Mouse (Mus musculus): ENCODE measurements at regions not wholly inside any gene's neighbourhood (a gene's known extent, or its start where the extent isn't known, plus 50 kb on each side); places are given as distances from the start of the nearest gene placed in this dataset.
"Not testable (repeated sequence)": the region's sequence is repeated elsewhere in the genome, so short reads cannot be mapped to it uniquely, and the experiment has no call there.

DNA sequence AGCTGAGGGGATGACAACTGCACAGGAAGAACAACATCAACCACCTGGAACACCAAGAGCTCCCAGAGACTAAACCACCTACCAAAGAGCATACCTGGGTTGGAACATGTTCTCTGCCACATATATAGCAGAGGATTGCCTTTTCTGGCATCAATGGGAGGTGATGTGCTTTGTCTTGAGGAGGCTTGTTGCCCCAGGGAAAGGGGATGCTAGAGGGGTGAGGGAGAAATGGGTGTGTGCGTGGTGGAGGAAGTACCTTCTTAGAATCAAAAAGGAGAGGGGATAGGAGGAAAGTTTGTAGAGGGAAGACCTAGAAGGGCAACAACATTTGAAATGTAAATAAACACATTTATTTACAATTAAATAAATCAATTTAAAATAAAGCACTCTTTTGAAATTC, 358.5 kb upstream of the Pfkp start:
- DNase-seq (ENCODE audit: low spot score in 2 of 2), result no peak

DNA sequence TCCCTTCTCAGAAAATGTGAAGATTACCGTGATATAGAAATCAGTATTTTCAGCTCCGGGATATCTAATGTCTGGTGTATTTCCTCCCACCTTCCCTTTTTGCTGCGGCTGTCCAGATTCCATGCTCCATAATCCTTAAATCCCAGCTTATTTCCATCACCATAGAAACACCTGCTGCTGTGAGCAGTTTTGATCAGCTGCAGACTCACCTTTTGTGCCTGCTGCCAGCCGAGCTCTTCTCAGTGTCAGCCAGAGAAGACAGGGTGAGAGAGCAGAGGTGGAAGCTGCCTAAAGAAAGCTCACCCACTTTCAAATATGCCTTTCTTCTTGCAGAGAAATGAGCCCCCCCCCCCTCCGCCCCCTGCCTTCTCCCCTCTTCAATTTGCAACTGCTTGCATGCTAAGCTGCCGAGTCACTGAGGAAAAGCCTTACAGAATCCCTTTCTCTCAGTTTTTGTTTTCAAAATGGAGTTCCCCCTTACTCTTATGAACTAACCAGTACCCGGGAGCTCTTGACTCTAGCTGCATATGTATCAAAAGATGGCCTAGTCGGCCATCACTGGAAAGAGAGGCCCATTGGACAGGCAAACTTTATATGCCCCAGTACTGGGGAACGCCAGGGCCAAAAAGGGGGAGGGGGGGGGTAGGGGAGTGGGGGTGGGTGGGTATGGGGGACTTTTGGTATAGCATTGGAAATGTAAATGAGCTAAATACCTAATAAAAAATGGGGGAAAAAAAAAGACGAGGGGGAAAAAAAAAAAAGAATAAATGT, 350.1 kb upstream of the Pfkp start:
- not testable (repeated sequence) for DNase-seq (ENCODE audit: low spot score in 2 of 2)

DNA sequence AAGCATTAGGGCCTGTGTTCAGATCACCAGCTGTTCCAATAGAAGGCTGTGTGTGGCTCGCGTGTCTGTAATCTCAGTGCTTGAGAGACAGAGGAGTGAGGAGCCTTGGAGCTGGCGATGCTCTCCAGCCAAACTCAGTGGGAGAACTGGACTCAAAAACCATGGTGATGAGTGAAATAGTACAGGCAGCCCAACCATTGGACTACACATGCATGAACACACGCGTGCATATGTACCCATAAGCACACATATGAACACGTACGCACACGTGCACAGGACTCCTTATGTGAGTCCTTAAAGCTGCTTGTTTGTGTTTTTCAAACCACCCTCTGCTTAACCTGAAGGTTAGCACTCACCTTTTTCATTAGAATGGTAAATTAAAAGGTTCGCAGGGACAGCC, 349.5 kb upstream of the Pfkp start:
- no peak for DNase-seq (ENCODE audit: low spot score in 2 of 2)

GRCm38 (mm10) chr13:6992323-6992994, 343.9 kb upstream of the Pfkp start:
- DNase-seq (ENCODE audit: low spot score in 2 of 2), result no peak

- no peak for DNase-seq (ENCODE audit: low spot score in 2 of 2)
Observed at GRCm38 (mm10) chr13:6991714-6992113, 343.1 kb upstream of the Pfkp start.

DNA sequence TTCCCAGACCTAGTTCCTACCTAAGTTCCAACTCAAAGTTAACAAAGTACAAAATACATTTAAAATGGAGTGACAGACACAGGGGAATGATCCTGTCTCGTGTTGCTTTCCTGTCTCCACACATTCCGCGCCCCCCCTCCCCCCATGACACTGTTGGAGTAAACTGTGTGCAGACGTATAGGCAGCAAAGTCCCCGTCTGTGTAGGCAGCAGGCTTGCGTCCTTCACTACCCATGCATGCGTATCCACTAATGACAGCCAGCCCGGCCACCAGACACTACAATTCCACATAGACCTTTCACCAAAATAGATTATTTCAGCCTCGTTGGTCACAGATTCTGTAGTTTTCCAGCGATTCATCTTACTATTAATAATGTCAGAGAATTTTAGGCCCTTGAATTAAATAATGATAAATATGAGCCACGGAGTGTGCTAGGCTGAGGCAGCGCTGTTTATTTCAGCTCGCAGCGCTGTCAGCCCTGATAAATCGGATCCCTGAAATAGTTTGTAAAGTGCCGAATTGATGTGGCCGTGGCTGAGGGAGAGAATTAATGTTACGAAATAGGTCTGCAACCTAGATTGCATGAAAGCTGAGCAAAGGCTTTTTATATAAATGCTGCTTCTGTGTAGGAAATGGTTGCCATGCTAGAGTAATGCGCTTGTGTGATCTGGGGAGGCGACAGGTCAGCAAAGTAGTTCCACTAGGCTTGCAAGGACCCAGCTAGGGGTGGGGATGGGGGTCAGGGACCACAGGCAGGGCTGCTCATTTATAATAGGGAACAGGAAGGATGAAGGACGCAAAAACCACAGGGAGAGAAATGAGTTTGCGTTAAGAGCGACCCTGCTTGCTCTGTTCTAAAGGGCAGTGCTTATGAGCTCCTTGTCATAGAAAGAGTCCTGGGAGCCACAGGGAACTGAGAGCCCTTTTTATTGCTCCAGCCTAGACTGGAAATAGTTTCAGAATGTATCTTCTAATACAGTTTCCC, 336.7 kb upstream of the Pfkp start:
- no peak for DNase-seq (ENCODE audit: low spot score in 2 of 2)

DNA sequence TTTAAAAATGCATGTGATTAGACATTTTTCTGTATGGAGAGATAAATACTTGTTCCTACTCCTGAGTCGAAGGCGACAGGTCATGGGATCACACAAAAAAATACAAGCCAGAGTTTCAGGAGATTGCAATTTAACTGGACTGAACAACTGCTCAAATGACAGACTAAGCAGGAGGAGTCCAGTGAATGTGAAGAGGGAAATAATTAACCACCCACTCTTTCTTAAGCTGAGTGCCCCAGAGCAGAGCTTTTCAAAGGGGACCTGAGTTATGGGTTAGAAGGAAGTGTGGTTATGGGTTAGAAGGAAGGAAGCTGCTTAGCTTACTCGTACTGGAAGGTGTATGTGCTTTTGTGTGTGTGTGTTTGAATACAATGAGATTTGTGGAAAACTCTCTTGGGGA, 307.1 kb upstream of the Pfkp start:
- no peak for DNase-seq (ENCODE audit: low spot score in 2 of 2)

DNA sequence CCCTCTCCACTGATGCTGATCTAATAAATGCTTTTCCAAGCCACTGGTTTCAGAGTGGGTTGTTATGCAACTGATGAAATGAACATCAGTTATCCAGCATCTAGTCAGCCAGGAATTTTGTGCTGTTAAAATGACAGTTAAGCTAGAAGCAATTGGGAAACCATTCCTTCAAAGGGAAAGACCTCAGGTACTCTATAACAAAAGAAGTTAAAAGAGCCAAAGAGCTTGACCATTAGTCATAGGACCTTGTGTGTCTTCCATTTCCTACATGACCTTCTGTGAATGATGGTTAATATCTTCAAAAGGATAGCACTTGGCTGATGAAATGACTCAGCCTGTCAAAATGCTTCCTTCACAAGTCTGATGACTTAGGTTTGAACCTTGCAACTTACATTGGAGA, 275.6 kb upstream of the Pfkp start:
- no peak for DNase-seq (ENCODE audit: low spot score in 2 of 2)

- no peak for DNase-seq (ENCODE audit: low spot score in 2 of 2)
Observed at GRCm38 (mm10) chr13:6922357-6922721, 273.8 kb upstream of the Pfkp start.

- DNase-seq (ENCODE audit: low spot score in 2 of 2), result no peak
Observed at GRCm38 (mm10) chr13:6921691-6922356, 273.2 kb upstream of the Pfkp start.

GRCm38 (mm10) chr13:6906000-6906399, 257.4 kb upstream of the Pfkp start:
- DNase-seq (ENCODE audit: low spot score in 2 of 2), result no peak

GRCm38 (mm10) chr13:6901682-6902081, 253.1 kb upstream of the Pfkp start:
- DNase-seq (ENCODE audit: low spot score in 2 of 2), result no peak

DNA sequence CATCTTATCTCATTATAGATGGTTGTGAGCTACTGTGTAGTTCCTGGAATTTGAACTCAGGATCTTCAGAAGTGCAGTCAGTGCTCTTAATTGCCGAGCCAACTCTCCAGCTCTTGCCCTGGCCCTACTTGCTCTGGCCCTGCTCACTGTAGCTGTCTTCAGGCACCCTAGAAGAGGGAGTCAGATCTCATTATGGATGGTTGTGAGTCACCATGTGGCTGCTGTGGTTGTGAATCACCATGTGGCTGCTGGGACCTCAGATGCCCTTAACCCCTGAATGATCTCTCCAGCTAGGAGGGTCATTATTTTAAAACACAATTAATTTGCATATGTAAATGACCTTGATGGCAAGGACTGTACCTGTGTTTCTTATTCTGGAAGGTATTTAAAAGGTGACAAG, 249.1 kb upstream of the Pfkp start:
- no peak for DNase-seq (ENCODE audit: low spot score in 2 of 2)

DNA sequence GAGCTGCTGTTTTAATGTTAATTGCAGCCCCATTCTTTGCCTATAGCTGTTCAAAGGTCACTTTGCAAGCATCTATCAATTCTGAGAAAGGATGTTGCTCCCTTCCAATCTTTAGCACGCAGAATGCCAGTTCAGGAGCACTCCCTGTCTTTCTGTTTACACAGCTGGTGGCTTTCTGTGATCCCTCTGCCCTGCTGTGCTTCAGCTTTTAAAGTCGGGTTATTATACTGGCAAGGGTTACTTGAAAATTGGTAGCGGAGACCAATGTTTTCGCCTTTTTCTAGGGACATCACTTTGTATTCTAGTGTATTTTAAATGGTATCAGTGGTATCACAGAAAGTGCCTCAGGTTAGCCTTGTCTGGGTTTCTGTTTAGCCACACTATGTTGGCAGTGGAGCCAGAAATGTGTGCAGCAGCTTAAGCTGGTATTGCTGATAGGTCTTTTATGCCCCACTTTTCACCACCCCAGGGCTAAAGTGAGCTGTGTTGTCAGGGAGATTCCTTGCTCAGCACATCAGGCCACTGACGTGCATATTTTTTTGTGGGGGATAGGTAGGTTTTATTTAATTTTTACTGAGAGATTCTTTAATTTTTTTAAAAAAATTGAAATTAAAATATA, 243.0 kb upstream of the Pfkp start:
- no peak for DNase-seq (ENCODE audit: low spot score in 2 of 2)

GRCm38 (mm10) chr13:6889446-6889845, 240.9 kb upstream of the Pfkp start:
- not testable (repeated sequence) for DNase-seq (ENCODE audit: low spot score in 2 of 2)

DNA sequence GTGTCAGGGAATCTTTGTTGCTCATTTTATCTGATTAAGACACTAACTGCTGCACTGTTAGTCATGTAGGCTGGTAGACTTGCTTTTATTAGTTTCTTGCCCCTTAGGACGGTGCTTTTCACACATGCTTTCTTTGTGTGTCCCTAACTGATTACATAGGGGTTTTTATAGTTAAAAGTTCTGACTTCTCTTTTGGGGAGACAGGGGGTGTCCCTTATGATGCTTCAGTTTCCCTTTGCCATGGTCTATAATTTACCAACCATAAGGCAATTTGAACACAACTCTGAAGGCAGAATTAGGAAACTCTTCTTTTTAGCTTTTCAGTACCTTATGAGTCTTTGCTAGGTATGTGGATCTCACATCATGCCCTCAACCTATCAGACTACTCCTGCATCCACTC, 239.8 kb upstream of the Pfkp start:
- DNase-seq (ENCODE audit: low spot score in 2 of 2), result no peak

GRCm38 (mm10) chr13:6877018-6877901, 228.7 kb upstream of the Pfkp start:
- DNase-seq (ENCODE audit: low spot score in 2 of 2), result no peak

GRCm38 (mm10) chr13:6862186-6862585, 213.6 kb upstream of the Pfkp start:
- DNase-seq (ENCODE audit: low spot score in 2 of 2), result no peak

DNA sequence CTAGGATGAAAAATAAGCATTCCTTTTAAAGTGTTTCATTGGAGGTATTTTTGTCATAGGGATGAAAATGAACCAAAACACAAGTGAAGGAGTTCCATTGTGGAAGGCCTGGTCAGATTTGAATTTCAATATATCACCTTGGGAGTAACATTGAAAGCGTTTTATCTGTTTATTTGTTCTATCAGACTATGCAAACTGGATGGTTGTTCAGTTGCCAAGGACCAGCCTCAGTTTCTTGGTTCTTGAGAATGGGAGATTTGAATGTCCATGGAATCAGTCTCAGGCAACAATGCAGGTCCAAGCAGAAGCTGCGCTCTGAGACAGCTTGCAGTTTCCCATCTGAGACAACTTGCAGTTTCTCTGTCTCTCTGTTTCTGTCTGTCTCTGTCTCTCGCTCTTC, 211.0 kb upstream of the Pfkp start:
- DNase-seq (ENCODE audit: low spot score in 2 of 2), result no peak
